Mouse (Mus musculus) olfactory bulb, adult 2 months (tissue): ENCODE measurements at regions not wholly inside any gene's neighbourhood (a gene's known extent, or its start where the extent isn't known, plus 50 kb on each side); places are given as distances from the start of the nearest gene placed in this dataset.

Experiments used
- CTCF ChIP-seq: fragments of 200-500 bp; IDR thresholded peaks from 2 replicates; pipeline ENCODE4 v1.5.1; 2012; ENCODE audit warnings: low read depth, mild to moderate bottlenecking, low read length, moderate library complexity; ENCODE audit not compliant: insufficient read depth
- POLR2A ChIP-seq: fragments of 200-500 bp; IDR thresholded peaks from 2 replicates; pipeline ENCODE4 v1.6.1; 2012; ENCODE audit warnings: mild to moderate bottlenecking, low read depth, low read length, moderate library complexity; ENCODE audit not compliant: insufficient read depth

DNA sequence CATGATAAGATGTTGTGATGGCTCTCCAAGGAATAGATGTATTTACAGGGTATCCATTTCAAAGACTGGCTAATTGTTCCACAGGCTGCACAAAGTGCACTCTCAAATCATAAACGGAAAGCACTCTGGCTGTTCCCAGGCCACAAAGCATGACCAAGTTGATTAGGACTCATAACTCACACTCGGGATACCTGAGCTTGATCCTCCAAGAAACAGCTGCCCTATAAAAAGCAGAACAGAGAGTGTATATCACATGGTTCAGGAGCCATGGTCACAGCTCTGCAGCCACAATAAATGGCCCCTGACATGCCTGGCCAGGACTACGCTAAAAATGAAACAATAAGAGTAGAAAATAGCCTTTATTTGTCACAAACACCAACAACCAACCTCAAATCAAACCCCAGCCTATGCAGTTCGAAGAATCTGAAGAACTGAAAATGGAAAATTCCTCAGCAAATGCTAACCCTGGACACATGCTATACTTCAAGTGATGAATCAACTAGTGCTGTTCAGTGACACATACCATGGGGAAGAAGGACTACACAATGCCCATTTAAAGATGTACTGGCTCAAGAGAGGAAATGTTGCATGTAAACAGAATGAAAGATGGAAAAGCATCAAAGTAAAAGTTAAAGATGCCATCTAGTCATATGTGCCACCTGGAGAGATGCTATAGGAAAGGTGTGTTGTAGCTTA lies 473.5 kb downstream of the Gsdmc2 start:
- no peak for TF ChIP-seq CTCF
- TF ChIP-seq POLR2A: no peak
